Mouse (Mus musculus) kidney, embryonic 16.5 days (tissue): ENCODE measurements around the gene Sycp1. TPM values are rescaled to one million over a fixed set of nuclear protein-coding genes. Genes with fewer than 3 reads are reported as not detected.

ENCODE experiments used
- ATAC-seq: fragments of 200-750 bp; cut with Nextera tagmentation; 2 replicates; pipeline ENCODE4 v1.8.0; 2017; ENCODE audit warnings: moderate TSS enrichment; ENCODE audit not compliant: low FRiP score, low TSS enrichment
- H3K27ac ChIP-seq: fragments of 300-500 bp; sonication (generic); 2 replicates; pipeline ENCODE4 v1.5.1; 2014; ENCODE audit warnings: low read length
- H3K27me3 ChIP-seq: fragments of 300-500 bp; sonication (generic); 2 replicates; pipeline ENCODE4 v1.6.1; 2014; ENCODE audit warnings: low read length, control low read depth, mixed read lengths; ENCODE audit not compliant: insufficient read depth
- H3K36me3 ChIP-seq: fragments of 300-500 bp; sonication (generic); 2 replicates; pipeline ENCODE4 v1.6.1; 2014; ENCODE audit warnings: low read length, control low read depth, mixed read lengths; ENCODE audit not compliant: insufficient read depth
- H3K4me1 ChIP-seq: fragments of 300-500 bp; sonication (generic); 2 replicates; pipeline ENCODE4 v1.6.1; 2014; ENCODE audit warnings: low read length, control low read depth, mixed read lengths; ENCODE audit not compliant: insufficient read depth
- H3K4me2 ChIP-seq: fragments of 300-500 bp; sonication (generic); replicated peaks from 2 replicates; pipeline ENCODE4 v1.6.1; 2014; ENCODE audit warnings: low read depth, low read length
- H3K4me3 ChIP-seq: fragments of 300-500 bp; sonication (generic); 2 replicates; pipeline ENCODE4 v1.5.1; 2014; ENCODE audit warnings: mild to moderate bottlenecking, low read length
- H3K9ac ChIP-seq: fragments of 300-500 bp; sonication (generic); replicated peaks from 2 replicates; pipeline ENCODE4 v1.6.1; 2014; ENCODE audit warnings: low read length
- H3K9me3 ChIP-seq: fragments of 300-500 bp; sonication (generic); 2 replicates; pipeline ENCODE4 v1.6.1; 2016; ENCODE audit warnings: low read length, control low read depth
- WGBS: fragments of 180-500 bp; shearing (Covaris S2); extraction: QIAGEN DNeasy Blood & Tissue Kit; methylation state at CpG from one replicate; pipeline ENCODE4 v1.1.7; 2014; 5-methylcytosine and 5-hydroxymethylcytosine counted together
- polyA plus RNA-seq: library from polyadenylated mRNA; unstranded; fragments of >200 nt; fragmentation: Nextera tagmentation; extraction: Ambion mirVana; gene quantifications from 2 replicates; pipeline ENCODE4 v1.2.1, GENCODE M21; 2015

Sycp1 gene
- polyA plus RNA-seq, 1 experiment from 2014 or later: not detected

- no peaks in the 10 kb centered on the region for H3K27me3 ChIP-seq
- no peak overlapping the region for H3K27ac ChIP-seq
- H3K4me1 ChIP-seq: no peaks in the 10 kb centered on the region
- H3K9me3 ChIP-seq: no peaks in the 10 kb centered on the region
- ATAC-seq: no peak
- no peak overlapping the region for H3K4me3 ChIP-seq
- WGBS: 91% methylated on average over 12 of the region's 12 CpGs
- no peak overlapping the region for H3K4me2 ChIP-seq
- H3K36me3 ChIP-seq: no peaks in the 10 kb centered on the region
- no peak overlapping the region for H3K9ac ChIP-seq
Observed at GRCm38 (mm10) chr3:102954476-102954875, 18.6 kb upstream of the Sycp1 start.

DNA sequence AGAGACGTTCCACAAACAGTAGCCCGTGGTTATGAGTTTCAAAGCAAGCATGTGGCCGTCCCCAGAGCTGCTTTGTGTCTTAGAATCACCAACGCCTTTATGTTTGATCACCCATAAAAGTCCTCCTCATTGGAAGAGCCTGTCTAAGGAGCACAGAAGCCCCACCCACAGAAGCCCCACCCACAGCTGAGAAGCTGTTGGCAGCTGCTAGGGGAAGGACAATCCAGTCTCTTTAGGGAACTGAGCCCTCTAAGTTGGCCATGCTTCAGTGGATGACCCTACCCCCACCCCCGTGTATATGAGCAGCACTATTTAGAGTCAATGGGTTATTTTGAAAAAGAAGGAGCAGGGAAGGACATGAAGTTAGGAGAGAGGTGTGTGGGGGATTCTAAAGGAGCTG, 11.0 kb upstream of the Sycp1 start:
- H3K4me3 ChIP-seq: no peak overlapping the region
- H3K4me1 ChIP-seq: no peaks in the 10 kb centered on the region
- no peaks in the 10 kb centered on the region for H3K9me3 ChIP-seq
- 59% methylated on average over 5 of the region's 5 CpGs for WGBS
- H3K9ac ChIP-seq: no peak overlapping the region
- no peak overlapping the region for H3K4me2 ChIP-seq
- ATAC-seq: no peak
- H3K36me3 ChIP-seq: no peaks in the 10 kb centered on the region
- H3K27me3 ChIP-seq: no peaks in the 10 kb centered on the region
- no peak overlapping the region for H3K27ac ChIP-seq

GRCm38 (mm10) chr3:102946312-102946711, 10.4 kb upstream of the Sycp1 start:
- H3K36me3 ChIP-seq: no peaks in the 10 kb centered on the region
- H3K4me3 ChIP-seq: no peak overlapping the region
- ATAC-seq: no peak
- no peaks in the 10 kb centered on the region for H3K4me1 ChIP-seq
- no peaks in the 10 kb centered on the region for H3K9me3 ChIP-seq
- WGBS: 85% methylated on average over 3 of the region's 3 CpGs
- no peaks in the 10 kb centered on the region for H3K27me3 ChIP-seq
- no peak overlapping the region for H3K4me2 ChIP-seq
- no peak overlapping the region for H3K9ac ChIP-seq
- H3K27ac ChIP-seq: no peak overlapping the region

DNA sequence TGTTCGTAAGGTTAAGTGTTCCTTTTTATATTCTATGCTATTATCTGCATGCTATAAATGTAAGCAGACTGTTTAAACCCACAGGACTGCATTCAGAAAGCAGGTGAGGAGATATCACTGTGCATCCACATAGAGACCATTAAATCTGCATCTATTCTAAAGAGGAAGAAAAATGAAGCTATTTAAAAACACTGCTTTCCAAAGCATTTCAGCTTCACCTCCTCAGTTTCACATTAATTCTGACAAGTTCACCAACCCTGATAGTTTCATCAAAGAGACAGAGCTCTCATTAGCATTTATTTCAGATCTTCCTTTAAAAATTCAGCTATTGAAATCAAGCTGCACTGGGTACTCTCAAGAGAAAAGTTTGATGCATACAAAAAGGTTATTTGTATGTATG, 2.2 kb upstream of the Sycp1 start:
- ATAC-seq: no peak
- no peak overlapping the region for H3K9ac ChIP-seq

GRCm38 (mm10) chr3:102899136-102899535, 36.8 kb downstream of the Sycp1 start:
- WGBS: 97% methylated on average over 1 of the region's 1 CpGs
- no peak for ATAC-seq

More for the DNA sequence above, 2.2 kb upstream of the Sycp1 start:
- H3K9me3 ChIP-seq: peaks cover 9% of the 10 kb centered on the region; the same call in 1 of the 2 replicates
- no peaks in the 10 kb centered on the region for H3K4me1 ChIP-seq
- WGBS: 95% methylated on average over 1 of the region's 1 CpGs
- H3K27ac ChIP-seq: no peak overlapping the region
- no peaks in the 10 kb centered on the region for H3K27me3 ChIP-seq
- no peaks in the 10 kb centered on the region for H3K36me3 ChIP-seq
- H3K4me2 ChIP-seq: no peak overlapping the region
- H3K4me3 ChIP-seq: no peak overlapping the region

DNA sequence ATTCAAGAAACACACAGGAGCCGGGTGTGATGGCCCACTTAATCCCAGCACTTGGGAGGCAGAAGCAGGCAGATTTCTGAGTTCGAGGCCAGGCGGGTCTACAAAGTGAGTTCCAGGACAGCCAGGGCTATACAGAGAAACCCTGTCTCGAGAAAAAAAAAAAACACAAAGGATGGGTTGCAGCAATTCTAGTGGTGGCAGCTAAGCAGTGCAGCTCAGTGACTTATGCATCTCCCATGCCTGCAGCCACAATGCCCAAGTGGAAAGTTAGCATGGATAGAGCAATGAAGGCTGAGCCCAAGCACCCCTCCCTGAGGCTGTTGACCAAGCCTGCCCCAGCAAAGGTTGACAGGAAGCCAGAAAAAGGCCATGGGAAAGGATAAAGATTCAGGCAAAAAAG, 55.4 kb downstream of the Sycp1 start:
- Histone ChIP-seq H3K4me2 (no peak overlapping the region), H3K4me3 (no peak overlapping the region), H3K27ac (no peak overlapping the region), H3K9me3 (no peaks in the 10 kb centered on the region), H3K36me3 (no peaks in the 10 kb centered on the region), H3K4me1 (no peaks in the 10 kb centered on the region), H3K9ac (no peak overlapping the region), H3K27me3 (no peaks in the 10 kb centered on the region)
- ATAC-seq: no peak
- 79% methylated on average over 4 of the region's 4 CpGs for whole genome bisulfite sequencing

More at GRCm38 (mm10) chr3:102899136-102899535, 36.8 kb downstream of the Sycp1 start:
- Histone ChIP-seq H3K27ac (no peak overlapping the region), H3K9ac (no peak overlapping the region), H3K36me3 (no peaks in the 10 kb centered on the region), H3K4me2 (no peak overlapping the region), H3K27me3 (no peaks in the 10 kb centered on the region), H3K4me3 (no peak overlapping the region), H3K9me3 (no peaks in the 10 kb centered on the region), H3K4me1 (no peaks in the 10 kb centered on the region)

GRCm38 (mm10) chr3:102848661-102849060, 87.2 kb downstream of the Sycp1 start:
- no peaks in the 10 kb centered on the region for H3K4me1 ChIP-seq
- no peak overlapping the region for H3K27ac ChIP-seq
- no peaks in the 10 kb centered on the region for H3K9me3 ChIP-seq
- H3K4me3 ChIP-seq: no peak overlapping the region
- no peaks in the 10 kb centered on the region for H3K36me3 ChIP-seq
- H3K4me2 ChIP-seq: no peak overlapping the region
- no peak overlapping the region for H3K9ac ChIP-seq
- H3K27me3 ChIP-seq: no peaks in the 10 kb centered on the region
- ATAC-seq: no peak

GRCm38 (mm10) chr3:102842386-102842785, 93.5 kb downstream of the Sycp1 start:
- H3K4me1 ChIP-seq: no peaks in the 10 kb centered on the region
- H3K36me3 ChIP-seq: no peaks in the 10 kb centered on the region
- no peaks in the 10 kb centered on the region for H3K27me3 ChIP-seq
- 46% methylated on average over 1 of the region's 1 CpGs for WGBS
- H3K9me3 ChIP-seq: no peaks in the 10 kb centered on the region
- no peak overlapping the region for H3K4me3 ChIP-seq
- H3K9ac ChIP-seq: no peak overlapping the region
- no peak for ATAC-seq
- no peak overlapping the region for H3K4me2 ChIP-seq
- no peak overlapping the region for H3K27ac ChIP-seq

DNA sequence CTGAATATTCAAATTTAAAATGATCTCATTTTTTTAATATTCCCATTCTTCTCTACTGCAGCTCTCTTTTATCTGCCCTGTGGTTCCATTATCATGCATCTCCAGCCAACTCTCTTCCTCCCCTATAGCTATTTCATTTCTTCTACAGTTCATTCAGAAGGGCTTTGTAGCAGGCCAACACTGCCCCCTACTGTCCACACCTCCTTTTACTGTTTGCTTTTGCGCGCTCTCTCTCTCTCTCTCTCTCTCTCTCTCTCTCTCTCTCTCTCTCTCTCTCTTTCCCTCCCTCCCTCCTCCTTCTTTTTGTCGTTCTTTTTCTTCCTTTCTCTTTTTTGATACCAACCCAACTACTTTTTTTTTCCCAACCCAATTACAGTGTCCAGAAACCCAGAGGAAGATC, 132.0 kb downstream of the Sycp1 start:
- Histone ChIP-seq H3K36me3 (no peaks in the 10 kb centered on the region), H3K4me2 (no peak overlapping the region), H3K4me3 (no peak overlapping the region), H3K27ac (no peak overlapping the region), H3K4me1 (no peaks in the 10 kb centered on the region), H3K9me3 (no peaks in the 10 kb centered on the region), H3K27me3 (no peaks in the 10 kb centered on the region), H3K9ac (no peak overlapping the region)
- no peak for ATAC-seq
- WGBS: 0% methylated on average over 3 of the region's 3 CpGs

GRCm38 (mm10) chr3:102787369-102787768, 148.5 kb downstream of the Sycp1 start:
- H3K4me1 ChIP-seq: no peaks in the 10 kb centered on the region
- no peak overlapping the region for H3K9ac ChIP-seq
- no peaks in the 10 kb centered on the region for H3K9me3 ChIP-seq
- H3K4me2 ChIP-seq: no peak overlapping the region
- no peak overlapping the region for H3K27ac ChIP-seq
- no peak overlapping the region for H3K4me3 ChIP-seq
- H3K27me3 ChIP-seq: no peaks in the 10 kb centered on the region
- ATAC-seq: no peak
- 34% methylated on average over 4 of the region's 4 CpGs for WGBS
- no peaks in the 10 kb centered on the region for H3K36me3 ChIP-seq

- whole genome bisulfite sequencing: 69% methylated on average over 2 of the region's 2 CpGs
- Histone ChIP-seq H3K4me1 (no peaks in the 10 kb centered on the region), H3K4me3 (no peak within 1 kb of the TSS), H3K4me2 (no peak within 1 kb of the TSS), H3K36me3 (no peaks in the 10 kb centered on the region), H3K9ac (no peak within 1 kb of the TSS), H3K27me3 (no peaks in the 10 kb centered on the region), H3K9me3 (no peaks in the 10 kb centered on the region), H3K27ac (no peak within 1 kb of the TSS)
- no peak for ATAC-seq
Observed at GRCm38 (mm10) chr3:102782618-102783017, 153.3 kb downstream of the Sycp1 start, which contains the start of gene Tshb. Gene Tshb (minus strand): TSS chr3:102782718.
